ENCODE assay signal across 8 mouse cellular contexts in the genomic region with DNA sequence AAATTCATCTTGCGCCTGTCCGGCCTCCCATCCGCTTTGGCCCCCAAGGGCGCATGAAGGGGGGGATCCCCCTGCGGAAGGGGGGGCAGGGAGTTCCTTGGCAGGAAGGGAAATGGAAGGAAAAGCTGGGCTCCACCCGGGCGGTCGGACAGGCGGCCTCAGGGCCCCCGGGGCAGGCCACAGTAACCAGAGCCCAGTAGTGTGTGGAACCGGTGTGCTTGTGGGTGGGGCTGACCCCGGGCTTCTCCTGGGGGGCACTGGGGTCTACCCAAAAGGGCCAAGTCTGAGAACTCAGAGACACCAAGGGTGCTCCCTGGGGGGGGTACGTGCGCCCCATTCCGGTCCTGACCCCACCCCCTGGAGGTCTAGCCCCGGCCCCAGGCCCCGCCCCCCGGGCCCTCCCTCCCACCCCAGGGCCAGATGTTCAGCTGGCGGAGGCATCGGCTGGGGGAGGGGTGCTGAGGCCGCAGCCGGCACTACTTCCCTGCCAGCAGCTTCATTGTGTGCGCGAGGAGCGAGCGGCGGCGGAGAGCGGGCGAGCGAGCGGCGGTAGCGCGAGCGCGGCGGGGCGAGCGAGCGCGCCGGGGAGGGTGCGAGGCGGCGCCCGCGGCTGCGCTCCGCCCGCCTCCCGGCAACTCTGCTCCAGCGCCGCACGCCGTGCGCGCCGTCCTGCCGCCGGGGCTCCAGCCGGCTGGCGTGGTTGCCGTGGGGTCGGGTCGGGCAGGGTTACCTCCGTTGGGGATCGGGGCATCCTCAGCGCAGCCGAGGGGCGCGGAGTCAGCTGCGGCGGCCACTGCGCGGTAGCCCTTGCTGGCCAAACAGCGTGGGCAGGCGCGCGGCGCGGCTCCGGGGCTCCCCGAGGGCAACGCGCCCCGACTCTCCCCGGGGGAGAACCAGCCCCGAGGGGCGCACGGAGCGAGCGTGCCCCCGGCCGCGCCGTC. TPM values are rescaled to one million over a fixed set of nuclear protein-coding genes. Genes with fewer than 3 reads are reported as not detected.
DNase-seq lines count a peak whose midpoint lies in the region; ATAC-seq and TF ChIP-seq lines count a peak whose summit lies in the region.

No protein-coding gene starts in this region.

- peak overlapping the region; percentile 78 for H3K27ac ChIP-seq in embryonic fibroblast, embryonic 13.5 days (ENCODE audit: insufficient read depth, low read length)
- peak overlapping the region; percentile 94 for H3K27ac ChIP-seq in heart, embryonic 15.5 days
- H3K27ac ChIP-seq in neural tube, embryonic 15.5 days (replicated peaks) = peak overlapping the region; percentile 91

- peaks cover 23% of the 10 kb centered on the region for H3K36me3 ChIP-seq in heart, embryonic 15.5 days
- H3K36me3 ChIP-seq in neural tube, embryonic 15.5 days = peaks cover 25% of the 10 kb centered on the region

- H3K4me2 ChIP-seq in heart, embryonic 15.5 days = peak overlapping the region; percentile 94
- peak overlapping the region; percentile 86 for H3K4me2 ChIP-seq in neural tube, embryonic 15.5 days

- DNase-seq in CD4-positive, CD25-positive, alpha-beta regulatory T cell, adult 2 months (ENCODE audit: low read depth, low spot score) = peak; percentile 88
- peak; percentile 88 for DNase-seq in adrenal gland, postnatal 10 days
- DNase-seq in kidney, postnatal 10 days = peak; percentile 92
- DNase-seq in lung, adult 2 months = peak; percentile 71
- peak; percentile 89 to 90 for DNase-seq in thymus, postnatal 10 days (ENCODE audit: low spot score in 2 of 2)

- WGBS in heart, embryonic 15.5 days = under 1% methylated on average over 90 of the region's 97 CpGs
- WGBS in lung, adult 2 months = under 1% methylated on average over 79 of the region's 97 CpGs
- WGBS in neural tube, embryonic 15.5 days = under 1% methylated on average over 65 of the region's 97 CpGs

- H3K27me3 ChIP-seq in heart, embryonic 15.5 days = no peaks in the 10 kb centered on the region
- H3K27me3 ChIP-seq in neural tube, embryonic 15.5 days (replicated peaks) = no peaks in the 10 kb centered on the region

- peak overlapping the region; percentile 89 for H3K9ac ChIP-seq in heart, embryonic 15.5 days
- H3K9ac ChIP-seq in neural tube, embryonic 15.5 days (replicated peaks) = peak overlapping the region; percentile 86

- peak; percentile 76 for TF ChIP-seq POLR2A in embryonic fibroblast, embryonic 13.5 days (IDR thresholded peaks at IDR 0.05; ENCODE audit: low read depth, low read length)
- TF ChIP-seq POLR2A in lung, adult 2 months (IDR thresholded peaks at IDR 0.05; ENCODE audit: borderline replicate concordance, extremely low read depth, low read depth, low read length) = no peak

- peak; percentile 58 for ATAC-seq in heart, embryonic 15.5 days (replicated peaks; ENCODE audit: insufficient number of reproducible peaks, insufficient read depth, low FRiP score, low read depth)
- peak; percentile 65 for ATAC-seq in neural tube, embryonic 15.5 days (ENCODE audit: low FRiP score)

- H3K4me1 ChIP-seq in embryonic fibroblast, embryonic 13.5 days (ENCODE audit: control insufficient read depth, insufficient read depth, low read length) = 0 out of 2 replicates have a peak, but pooled peaks cover 3% of the 10 kb centered on the region
- H3K4me1 ChIP-seq in heart, embryonic 15.5 days (replicated peaks) = peaks cover 65% of the 10 kb centered on the region
- peaks cover 7% of the 10 kb centered on the region for H3K4me1 ChIP-seq in lung, adult 2 months (ENCODE audit: control insufficient read depth, insufficient read depth, low read length)
- H3K4me1 ChIP-seq in neural tube, embryonic 15.5 days = peaks cover 76% of the 10 kb centered on the region

- TF ChIP-seq CTCF in embryonic fibroblast, embryonic 13.5 days (IDR thresholded peaks at IDR 0.05; ENCODE audit: borderline replicate concordance, insufficient read depth, low read length) = no peak
- TF ChIP-seq CTCF in lung, adult 2 months (IDR thresholded peaks at IDR 0.05; ENCODE audit: insufficient read depth, low read length) = no peak

- H3K9me3 ChIP-seq in heart, embryonic 15.5 days (replicated peaks) = no peaks in the 10 kb centered on the region
- no peaks in the 10 kb centered on the region for H3K9me3 ChIP-seq in neural tube, embryonic 15.5 days (replicated peaks)

- H3K4me3 ChIP-seq in embryonic fibroblast, embryonic 13.5 days (ENCODE audit: insufficient read depth, low read length) = peak overlapping the region; percentile 74
- H3K4me3 ChIP-seq in heart, embryonic 15.5 days = peak overlapping the region; percentile 87
- H3K4me3 ChIP-seq in lung, adult 2 months (replicated peaks; ENCODE audit: extremely low read depth, low read depth, low read length) = peak overlapping the region; percentile 59
- peak overlapping the region; percentile 76 for H3K4me3 ChIP-seq in neural tube, embryonic 15.5 days (replicated peaks)

RNA-seq across cellular contexts. Expression of gene Rcor2, which starts 0.9 kb away (rescaled TPM):
- 1 to 10 TPM; 4.5 to 7.6 TPM for total RNA-seq in adrenal gland, postnatal 10 days (2021)
- polyA plus RNA-seq in embryonic fibroblast, embryonic 13.5 days (2011; ENCODE audit: insufficient read length, low read depth, missing spikeins) = 10.3 and 11.6 TPM in 2 replicates
- 13.1 and 16.9 TPM in 2 replicates for polyA plus RNA-seq in heart, embryonic 15.5 days (2015; fragmentation: Nextera tagmentation; extraction: Ambion mirVana)
- polyA plus RNA-seq in lung, adult 2 months (2012; rRNA removed) = 1.7 and 3.3 TPM in 2 replicates
- 14.8 and 15.3 TPM in 2 replicates for polyA plus RNA-seq in neural tube, embryonic 15.5 days (2015; fragmentation: Nextera tagmentation; extraction: Ambion mirVana)

RNA-seq across cellular contexts. Expression of gene Naa40, which starts 27.1 kb away (rescaled TPM):
- 10 to 100 TPM; 27.2 to 38.8 TPM for total RNA-seq in adrenal gland, postnatal 10 days (2021)
- polyA plus RNA-seq in embryonic fibroblast, embryonic 13.5 days (2011; ENCODE audit: insufficient read length, low read depth, missing spikeins) = 23.4 and 24.8 TPM in 2 replicates
- polyA plus RNA-seq in heart, embryonic 15.5 days (2015; fragmentation: Nextera tagmentation; extraction: Ambion mirVana) = 48.2 and 56.2 TPM in 2 replicates
- polyA plus RNA-seq in lung, adult 2 months (2012; rRNA removed) = 14.9 and 18.5 TPM in 2 replicates
- polyA plus RNA-seq in neural tube, embryonic 15.5 days (2015; fragmentation: Nextera tagmentation; extraction: Ambion mirVana) = 59.6 and 61.3 TPM in 2 replicates

RNA-seq across cellular contexts. Expression of gene Cox8a, which starts 50.6 kb away (rescaled TPM):
- total RNA-seq in adrenal gland, postnatal 10 days (2021) = 1,000 to 10,000 TPM; 1,477 to 1,649 TPM
- polyA plus RNA-seq in embryonic fibroblast, embryonic 13.5 days (2011; ENCODE audit: insufficient read length, low read depth, missing spikeins) = 456 and 560 TPM in 2 replicates
- 1,507 and 2,028 TPM in 2 replicates for polyA plus RNA-seq in heart, embryonic 15.5 days (2015; fragmentation: Nextera tagmentation; extraction: Ambion mirVana)
- polyA plus RNA-seq in lung, adult 2 months (2012; rRNA removed) = 984 and 1,290 TPM in 2 replicates
- polyA plus RNA-seq in neural tube, embryonic 15.5 days (2015; fragmentation: Nextera tagmentation; extraction: Ambion mirVana) = 1,209 and 1,254 TPM in 2 replicates

Comparison
In these comparisons a context has a peak if more than half of its experiments do, and no peak if none do; other contexts are left out.
1. Peak in every context shown above with its lines: DNase-seq, ATAC-seq, H3K4me3 ChIP-seq and H3K27ac ChIP-seq.